Mouse (Mus musculus): ENCODE data around the gene Srsf3. TPM values are rescaled to one million over a fixed set of nuclear protein-coding genes. Genes with fewer than 3 reads are reported as not detected.
A peak's percentile ranks its signal among the peaks of the same experiment; 100 is the strongest.
"Not testable (repeated sequence)": the region's sequence is repeated elsewhere in the genome, so short reads cannot be mapped to it uniquely, and the experiment has no call there.

The Srsf3 gene
- polyA plus RNA-seq, 2 experiments, result 123 to 269 TPM

DNA sequence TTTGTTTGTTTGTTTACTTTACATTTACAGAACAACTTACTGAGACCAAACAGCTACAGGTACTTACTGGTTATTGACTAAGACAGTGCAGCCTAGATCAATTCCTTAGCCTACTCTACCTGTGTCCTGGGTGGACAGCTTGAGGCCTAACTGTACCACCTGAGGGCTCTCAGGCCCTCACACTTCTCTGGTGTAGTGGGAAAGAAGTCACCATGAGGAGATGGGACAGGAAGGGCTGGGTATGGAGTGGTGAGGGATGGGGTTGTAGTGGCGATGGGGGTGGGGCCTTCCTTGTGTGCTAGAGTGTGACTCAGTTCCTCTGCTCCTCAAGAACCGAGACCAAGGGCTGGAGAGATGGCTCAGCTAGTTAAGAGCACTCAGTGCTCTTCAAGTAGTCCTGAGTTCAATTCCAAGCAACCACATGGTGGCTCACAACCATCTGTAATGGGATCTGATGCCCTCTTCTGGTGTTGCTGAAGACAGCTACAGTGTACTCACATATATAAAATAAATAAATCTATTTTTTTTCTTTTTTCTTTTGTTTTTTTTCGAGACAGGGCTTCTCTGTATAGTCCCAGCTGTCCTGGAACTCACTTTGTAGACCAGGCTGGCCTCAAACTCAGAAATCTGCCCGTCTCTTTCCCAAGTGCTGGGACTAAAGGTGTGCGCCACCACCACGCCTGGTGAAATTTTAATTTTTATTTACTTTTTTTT is 1.9 kb upstream of the Srsf3 start:
- H3K4me1 ChIP-seq (replicated peaks; ENCODE audit: control insufficient read depth in 2 of 2, insufficient read depth in 2 of 2, low read length in 1 of 2), result peaks cover 7 to 11% of the 10 kb centered on the region in 2 experiments; a peak in 3 of 4 replicates
- H3K9ac ChIP-seq (replicated peaks), result no peak overlapping the region
- no peak overlapping the region for H3K27ac ChIP-seq
- ATAC-seq (ENCODE audit: insufficient read depth) (no peak), DNase-seq (ENCODE audit: low read depth in 3 of 3, low spot score in 3 of 3) (no peak)
- no peak overlapping the region for H3K4me3 ChIP-seq (ENCODE audit: insufficient read depth in 1 of 2, low read depth in 2 of 2, low read length in 2 of 2)
- H3K9me3 ChIP-seq (ENCODE audit: control insufficient read depth, low read length), result no peaks in the 10 kb centered on the region
- TF ChIP-seq EP300 (IDR thresholded peaks at IDR 0.05; ENCODE audit: low read depth), result no peak
- TF ChIP-seq CTCF (IDR thresholded peaks at IDR 0.05; ENCODE audit: low read depth), result peak; percentile 35; the same call in 1 of the 2 replicates
- H3K4me2 ChIP-seq (ENCODE audit: low read depth), result no peak overlapping the region
- WGBS (ENCODE audit: insufficient replicate concordance), result 71% methylated on average over 6 of the region's 6 CpGs
- no peaks in the 10 kb centered on the region for H3K27me3 ChIP-seq (ENCODE audit: control insufficient read depth, insufficient read depth, low read length)
- peaks cover 14% of the 10 kb centered on the region for H3K36me3 ChIP-seq (replicated peaks; ENCODE audit: control insufficient read depth, insufficient read depth, low read depth)

DNA sequence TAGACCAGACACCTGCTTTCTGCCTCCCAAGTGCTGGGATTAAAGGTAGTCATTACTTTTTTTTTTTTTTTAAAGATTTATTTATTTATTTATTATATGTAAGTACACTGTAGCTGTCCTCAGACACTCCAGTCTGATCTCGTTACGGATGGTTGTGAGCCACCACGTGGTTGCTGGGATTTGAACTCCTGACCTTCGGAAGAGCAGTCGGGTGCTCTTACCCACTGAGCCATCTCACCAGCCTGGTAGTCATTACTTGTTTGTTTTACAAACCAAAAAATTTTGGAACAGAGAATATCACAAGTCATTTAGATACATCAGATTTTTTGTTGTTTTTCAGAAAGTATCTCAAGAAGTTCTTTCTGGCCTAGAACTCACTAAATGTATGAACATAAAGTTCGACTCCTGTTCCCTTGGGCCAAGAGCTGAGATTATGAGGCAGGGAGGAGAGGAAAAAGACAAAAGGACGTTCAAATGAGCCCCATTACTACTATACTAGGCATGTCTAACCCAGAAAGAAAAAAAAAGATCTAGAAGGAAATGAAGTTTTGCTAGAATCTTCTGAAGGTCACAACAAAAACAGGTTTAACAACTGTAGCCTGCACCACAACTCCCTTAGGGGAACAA is 1.2 kb upstream of the Srsf3 start:
- H3K27me3 ChIP-seq (ENCODE audit: control insufficient read depth, insufficient read depth, low read length); ATAC-seq (ENCODE audit: insufficient read depth); H3K9me3 ChIP-seq (ENCODE audit: control insufficient read depth, low read length); DNase-seq (ENCODE audit: low read depth in 3 of 3, low spot score in 3 of 3): not testable (repeated sequence)
- H3K4me3 ChIP-seq (ENCODE audit: insufficient read depth in 1 of 2, low read depth in 2 of 2, low read length in 2 of 2), result peak overlapping the region; percentile 86 to 98
- peaks cover 7 to 13% of the 10 kb centered on the region in 2 experiments; a peak in 3 of 4 replicates for H3K4me1 ChIP-seq (replicated peaks; ENCODE audit: control insufficient read depth in 2 of 2, insufficient read depth in 2 of 2, low read length in 1 of 2)
- peak overlapping the region; percentile 99 for H3K9ac ChIP-seq (replicated peaks)
- WGBS (ENCODE audit: insufficient replicate concordance), result 49% methylated on average over 7 of the region's 7 CpGs
- H3K27ac ChIP-seq, result peak overlapping the region; percentile 95
- peaks cover 21% of the 10 kb centered on the region for H3K36me3 ChIP-seq (replicated peaks; ENCODE audit: control insufficient read depth, insufficient read depth, low read depth)
- H3K4me2 ChIP-seq (ENCODE audit: low read depth), result peak overlapping the region; percentile 95

DNA sequence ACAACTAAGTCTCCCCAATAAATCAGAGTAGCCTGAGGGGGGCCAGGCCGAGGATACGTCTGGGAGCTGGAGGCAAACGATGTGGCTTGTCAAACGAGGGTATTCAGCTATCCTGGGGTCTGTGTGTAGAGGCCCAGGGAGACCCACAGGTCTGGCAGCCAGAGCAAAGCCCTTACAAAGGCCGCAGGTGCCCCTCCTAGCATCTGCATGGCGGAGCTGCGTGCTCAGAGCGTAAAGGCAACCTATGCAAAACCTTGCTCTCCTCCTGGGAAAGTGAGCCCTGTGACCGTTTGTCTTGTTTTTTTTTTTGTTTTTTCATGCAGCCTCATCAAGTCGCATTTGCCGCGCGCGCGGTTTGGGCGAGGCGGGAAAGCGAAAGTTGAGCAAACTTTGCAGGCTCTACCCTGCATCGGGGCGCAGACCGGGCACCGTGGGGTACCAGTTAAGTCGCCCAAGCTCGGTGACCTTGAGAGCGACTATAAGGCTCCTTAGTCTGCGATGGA is 606 bp upstream of the Srsf3 start:
- Histone ChIP-seq H3K4me2 (ENCODE audit: low read depth) (peak overlapping the region; percentile 95), H3K9me3 (ENCODE audit: control insufficient read depth, low read length) (no peaks in the 10 kb centered on the region), H3K9ac (replicated peaks) (peak overlapping the region; percentile 99), H3K4me1 (replicated peaks; ENCODE audit: control insufficient read depth in 2 of 2, insufficient read depth in 2 of 2, low read length in 1 of 2) (peaks cover 7 to 16% of the 10 kb centered on the region in 2 experiments; a peak in 3 of 4 replicates), H3K27me3 (ENCODE audit: control insufficient read depth, insufficient read depth, low read length) (no peaks in the 10 kb centered on the region), H3K4me3 (ENCODE audit: insufficient read depth in 1 of 2, low read depth in 2 of 2, low read length in 2 of 2) (peak overlapping the region; percentile 86 to 98), H3K27ac (peak overlapping the region; percentile 95), H3K36me3 (replicated peaks; ENCODE audit: control insufficient read depth, insufficient read depth, low read depth) (peaks cover 28% of the 10 kb centered on the region)
- ATAC-seq (ENCODE audit: insufficient read depth) (peak; percentile 48), DNase-seq (ENCODE audit: low read depth in 3 of 3, low spot score in 3 of 3) (no peak)
- WGBS (ENCODE audit: insufficient replicate concordance), result under 1% methylated on average over 26 of the region's 26 CpGs
- TF ChIP-seq EP300 (IDR thresholded peaks at IDR 0.05; ENCODE audit: low read depth), result peak; percentile 19; the same call in 1 of the 2 replicates
- TF ChIP-seq CTCF (IDR thresholded peaks at IDR 0.05; ENCODE audit: low read depth), result no peak

DNA sequence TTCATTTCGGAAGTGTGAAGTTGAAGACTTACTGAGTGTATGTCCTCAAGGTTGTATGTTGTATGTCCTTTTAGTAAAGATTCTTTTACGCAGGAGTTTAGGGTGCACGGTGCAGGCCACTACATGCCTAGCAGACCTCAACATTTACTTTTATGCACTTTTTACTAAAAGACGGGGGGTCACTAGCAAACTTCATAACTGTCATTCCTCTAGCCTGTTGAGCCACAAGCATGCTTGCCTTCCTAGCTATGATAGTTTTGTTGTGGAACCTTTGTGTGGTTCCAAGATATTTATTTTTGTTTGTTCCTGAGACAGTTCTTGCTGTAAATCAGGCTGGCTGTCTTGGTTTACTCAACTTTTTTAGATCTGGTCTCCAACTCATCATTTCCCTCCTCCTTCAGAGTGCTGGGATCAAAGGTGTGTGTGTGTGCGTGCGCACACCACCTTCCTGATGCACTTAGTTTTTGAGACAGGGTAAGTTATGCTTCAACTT is 1.2 kb downstream of the Srsf3 start:
- H3K27ac ChIP-seq, result peak overlapping the region; percentile 91

DNA sequence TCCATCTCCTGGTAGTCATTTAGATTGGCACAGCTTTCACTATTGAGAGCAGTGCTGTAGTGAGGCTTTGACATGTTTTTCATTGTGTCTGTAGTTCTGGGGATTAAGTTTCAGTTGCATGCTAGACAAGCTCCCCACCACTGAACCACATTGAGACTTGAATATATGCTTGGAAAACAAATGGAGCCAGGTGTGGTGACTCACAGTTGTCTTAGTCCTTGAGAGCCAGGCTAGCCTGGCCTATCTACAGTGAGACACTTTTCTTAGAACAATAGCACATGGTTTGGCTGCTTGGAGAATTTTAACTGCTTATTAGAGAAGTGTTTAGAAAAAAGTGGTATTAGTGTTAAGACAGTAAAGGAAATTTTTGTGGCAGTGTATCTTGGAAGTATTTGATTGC is 1.8 kb downstream of the Srsf3 start:
- Histone ChIP-seq H3K4me2 (ENCODE audit: low read depth) (peak overlapping the region; percentile 89), H3K9ac (replicated peaks) (peak overlapping the region; percentile 99), H3K27me3 (ENCODE audit: control insufficient read depth, insufficient read depth, low read length) (no peaks in the 10 kb centered on the region), H3K4me1 (replicated peaks; ENCODE audit: control insufficient read depth in 2 of 2, insufficient read depth in 2 of 2, low read length in 1 of 2) (peaks cover 9 to 19% of the 10 kb centered on the region in 2 experiments; a peak in 3 of 4 replicates), H3K4me3 (ENCODE audit: insufficient read depth in 1 of 2, low read depth in 2 of 2, low read length in 2 of 2) (peak overlapping the region; percentile 95 to 98), H3K27ac (peak overlapping the region; percentile 8), H3K9me3 (ENCODE audit: control insufficient read depth, low read length) (no peaks in the 10 kb centered on the region), H3K36me3 (replicated peaks; ENCODE audit: control insufficient read depth, insufficient read depth, low read depth) (peaks cover 52% of the 10 kb centered on the region)
- DNase-seq (ENCODE audit: low read depth in 3 of 3, low spot score in 3 of 3) (no peak), ATAC-seq (ENCODE audit: insufficient read depth) (no peak)
- TF ChIP-seq CTCF (IDR thresholded peaks at IDR 0.05; ENCODE audit: low read depth) (no peak), EP300 (IDR thresholded peaks at IDR 0.05; ENCODE audit: low read depth) (no peak)

More for the DNA sequence above, 1.2 kb downstream of the Srsf3 start:
- ATAC-seq (ENCODE audit: insufficient read depth) (no peak), DNase-seq (ENCODE audit: low read depth in 3 of 3, low spot score in 3 of 3) (no peak)
- Histone ChIP-seq H3K9ac (replicated peaks) (peak overlapping the region; percentile 99), H3K4me3 (ENCODE audit: insufficient read depth in 1 of 2, low read depth in 2 of 2, low read length in 2 of 2) (peak overlapping the region; percentile 95 to 98), H3K27me3 (ENCODE audit: control insufficient read depth, insufficient read depth, low read length) (no peaks in the 10 kb centered on the region), H3K4me2 (ENCODE audit: low read depth) (peak overlapping the region; percentile 89), H3K36me3 (replicated peaks; ENCODE audit: control insufficient read depth, insufficient read depth, low read depth) (peaks cover 46% of the 10 kb centered on the region), H3K4me1 (replicated peaks; ENCODE audit: control insufficient read depth in 2 of 2, insufficient read depth in 2 of 2, low read length in 1 of 2) (peaks cover 9 to 19% of the 10 kb centered on the region in 2 experiments; a peak in 3 of 4 replicates), H3K9me3 (ENCODE audit: control insufficient read depth, low read length) (no peaks in the 10 kb centered on the region)
- WGBS (ENCODE audit: insufficient replicate concordance), result 1% methylated on average over 6 of the region's 6 CpGs
- TF ChIP-seq CTCF (IDR thresholded peaks at IDR 0.05; ENCODE audit: low read depth), result no peak
- TF ChIP-seq EP300 (IDR thresholded peaks at IDR 0.05; ENCODE audit: low read depth), result no peak

All from liver, embryonic 14.5 days (tissue).